Mouse (Mus musculus) ES-E14 (cell line): ENCODE results near the gene Ogfod3.

Experiments
- CHD2 ChIP-seq: IDR thresholded peaks from 2 replicates; pipeline ENCODE4 v1.6.1; 2014; ENCODE audit warnings: mild to moderate bottlenecking, low read depth, low read length, inconsistent platforms
- HCFC1 ChIP-seq: IDR thresholded peaks from 2 replicates; pipeline ENCODE4 v1.6.1; 2012; ENCODE audit warnings: low read length, inconsistent platforms, borderline replicate concordance; ENCODE audit not compliant: insufficient read depth
- MAFK ChIP-seq: IDR thresholded peaks from 2 replicates; pipeline ENCODE4 v1.6.1; 2014; ENCODE audit warnings: mild to moderate bottlenecking, low read depth, low read length, inconsistent platforms; ENCODE audit not compliant: insufficient read depth
- ZC3H11A ChIP-seq: IDR thresholded peaks from 2 replicates; pipeline ENCODE4 v1.6.1; 2012; ENCODE audit warnings: low read depth, mild to moderate bottlenecking, inconsistent platforms, low read length, borderline replicate concordance
- ZNF384 ChIP-seq: IDR thresholded peaks from 2 replicates; pipeline ENCODE4 v1.6.1; 2012; ENCODE audit warnings: low read depth, low read length, inconsistent platforms

DNA sequence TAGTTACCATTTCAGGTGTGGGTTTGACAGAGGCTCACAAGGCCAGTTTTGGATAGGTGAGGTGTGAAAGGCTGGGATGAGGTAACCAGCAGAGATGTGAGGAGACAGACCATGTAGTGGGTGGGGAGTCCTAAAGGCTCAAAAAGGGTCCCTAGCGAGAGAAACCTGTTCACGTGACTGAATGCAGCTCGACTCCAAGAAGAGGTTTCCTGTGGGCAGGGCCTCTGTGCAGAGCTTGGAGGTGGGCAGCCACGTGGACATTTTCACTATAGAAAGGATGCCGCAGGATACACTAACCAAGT is 701 bp downstream of the Ogfod3 start:
- TF ChIP-seq HCFC1 = no peak
- no peak for TF ChIP-seq ZC3H11A
- no peak for TF ChIP-seq ZNF384
- no peak for TF ChIP-seq MAFK
- TF ChIP-seq CHD2 = no peak
